Mouse (Mus musculus) myocyte (in vitro differentiated cells): Measurements from ENCODE around the gene Kri1. TPM values are rescaled to one million over a fixed set of nuclear protein-coding genes. Genes with fewer than 3 reads are reported as not detected.

Source experiments
- H3K27me3 ChIP-seq: one replicate; pipeline ENCODE4 v1.6.1; 2011; ENCODE audit not compliant: control insufficient read depth, insufficient read depth, insufficient read length
- H3K36me3 ChIP-seq: one replicate; pipeline ENCODE4 v1.6.1; 2011; ENCODE audit not compliant: control insufficient read depth, insufficient read depth
- H3K4me2 ChIP-seq: one replicate; pipeline ENCODE4 v1.6.1; 2011; ENCODE audit warnings: low read depth, control low read depth
- H3K4me3 ChIP-seq: one replicate; pipeline ENCODE4 v1.5.1; 2011; ENCODE audit warnings: mild to moderate bottlenecking, control low read depth, moderate library complexity
- H3K79me2 ChIP-seq: one replicate; pipeline ENCODE4 v1.6.1; 2011; ENCODE audit not compliant: control insufficient read depth, insufficient read depth
- H3ac ChIP-seq: one replicate; pipeline ENCODE4 v1.6.1; 2011; ENCODE audit not compliant: control insufficient read depth, insufficient read length
- CEBPB ChIP-seq: IDR thresholded peaks from 2 replicates; pipeline ENCODE4 v1.6.1; 2011; ENCODE audit warnings: mild to moderate bottlenecking, moderate library complexity; ENCODE audit not compliant: poor library complexity, insufficient read depth, severe bottlenecking
- E2F4 ChIP-seq: IDR thresholded peaks from one replicate; pipeline ENCODE4 v1.6.1; 2011; ENCODE audit warnings: mild to moderate bottlenecking, control low read depth, moderate library complexity; ENCODE audit not compliant: insufficient read depth
- MAX ChIP-seq: IDR thresholded peaks from one replicate; pipeline ENCODE4 v1.6.1; 2011; ENCODE audit warnings: low read depth, mild to moderate bottlenecking, control low read depth
- MYOD1 ChIP-seq, 3 experiments: IDR thresholded peaks; one replicate each; pipeline ENCODE4 v1.6.1; 2011; ENCODE audit warnings: control low read depth in 2 of 3, low read depth in 2 of 3, mild to moderate bottlenecking in 2 of 3, moderate library complexity in 1 of 3; ENCODE audit not compliant: insufficient read length in 2 of 3, control insufficient read depth in 1 of 3
- MYOG ChIP-seq, 3 experiments: IDR thresholded peaks; one replicate each; pipeline ENCODE4 v1.6.1; 2011; ENCODE audit warnings: control low read depth in 2 of 3, low read depth in 2 of 3, mild to moderate bottlenecking in 2 of 3; ENCODE audit not compliant: insufficient read length in 2 of 3, control insufficient read depth in 1 of 3, insufficient read depth in 1 of 3
- POLR2A ChIP-seq: IDR thresholded peaks from one replicate; pipeline ENCODE4 v1.6.1; 2011; ENCODE audit warnings: low read depth, mild to moderate bottlenecking, control low read depth, moderate library complexity; ENCODE audit not compliant: insufficient read length
- POLR2AphosphoS2 ChIP-seq: IDR thresholded peaks from one replicate; pipeline ENCODE4 v1.6.1; 2011; ENCODE audit warnings: low read depth, control low read depth; ENCODE audit not compliant: insufficient read length
- REST ChIP-seq: IDR thresholded peaks from one replicate; pipeline ENCODE4 v1.6.1; 2011; ENCODE audit warnings: mild to moderate bottlenecking, control low read depth, moderate library complexity; ENCODE audit not compliant: insufficient read depth, insufficient read length
- SRF ChIP-seq: IDR thresholded peaks from one replicate; pipeline ENCODE4 v1.6.1; 2011; ENCODE audit warnings: low read depth; ENCODE audit not compliant: control insufficient read depth, insufficient read length
- TCF12 ChIP-seq: IDR thresholded peaks from one replicate; pipeline ENCODE4 v1.6.1; 2011; ENCODE audit warnings: mild to moderate bottlenecking, control low read depth; ENCODE audit not compliant: poor library complexity, insufficient read depth, severe bottlenecking
- TCF3 ChIP-seq: IDR thresholded peaks from one replicate; pipeline ENCODE4 v1.6.1; 2011; ENCODE audit warnings: low read depth, control low read depth; ENCODE audit not compliant: insufficient read length
- USF1 ChIP-seq: IDR thresholded peaks from one replicate; pipeline ENCODE4 v1.6.1; 2011; ENCODE audit warnings: low read depth, mild to moderate bottlenecking, control low read depth, moderate library complexity
- polyA plus RNA-seq: library from polyadenylated mRNA; unstranded; fragments of >200 nt; fragmentation: generic; extraction: Trizol; gene quantifications from one replicate; pipeline ENCODE4 v1.2.1, GENCODE M21; 2012; ENCODE audit warnings: missing spikeins

The Kri1 gene
- polyA plus RNA-seq, 1 experiment = 31.4 TPM

- no peak within 1 kb of the TSS for H3K4me2 ChIP-seq
- H3K36me3 ChIP-seq = no peaks in the 10 kb centered on the region
- H3K27me3 ChIP-seq = no peaks in the 10 kb centered on the region
- H3K4me3 ChIP-seq = no peak within 1 kb of the TSS
- H3K79me2 ChIP-seq = no peaks in the 10 kb centered on the region
- no peak within 1 kb of the TSS for H3ac ChIP-seq
- TF ChIP-seq TCF12 (no peak), POLR2A (no peak), REST (no peak), MYOD1 (IDR thresholded peaks at IDR 0.05; ENCODE audit: control insufficient read depth in 1 of 3, insufficient read length in 2 of 3, low read depth in 2 of 3) (no peak)
These were observed 24.4 kb upstream of the Kri1 start, which contains the start of gene Ap1m2 for GRCm38 (mm10) chr9:21312134-21312533. Gene Ap1m2, minus strand, starts transcription at chr9:21312337.

DNA sequence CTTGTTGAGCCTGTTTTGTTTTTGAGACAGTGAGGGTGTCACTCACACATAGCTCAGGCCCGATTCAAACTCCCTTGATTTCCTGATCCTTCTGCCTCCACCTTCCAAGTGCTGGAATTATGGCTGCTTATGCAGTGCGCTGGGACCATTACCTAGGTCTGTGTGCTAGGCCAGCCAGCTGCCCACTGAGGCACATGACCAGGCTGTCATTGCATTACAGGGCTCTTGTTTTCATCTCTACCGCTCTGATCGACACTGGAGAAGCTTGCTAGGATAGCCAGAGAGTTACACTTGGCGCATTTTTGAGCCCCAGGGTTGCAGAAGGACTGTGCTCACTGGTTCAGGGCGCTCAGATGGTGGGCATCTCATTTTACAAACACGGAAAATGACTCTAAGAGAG is 23.9 kb upstream of the Kri1 start:
- H3ac ChIP-seq = no peak overlapping the region
- no peaks in the 10 kb centered on the region for H3K79me2 ChIP-seq
- no peak overlapping the region for H3K4me3 ChIP-seq
- TF ChIP-seq CEBPB (no peak), SRF (no peak), MYOD1 (IDR thresholded peaks at IDR 0.05; ENCODE audit: control insufficient read depth in 1 of 3, insufficient read length in 2 of 3, low read depth in 2 of 3) (no peak), E2F4 (no peak), REST (no peak), MYOG (IDR thresholded peaks at IDR 0.05; ENCODE audit: control insufficient read depth in 1 of 3, insufficient read depth in 1 of 3, insufficient read length in 2 of 3, low read depth in 2 of 3) (no peak), POLR2AphosphoS2 (no peak), USF1 (no peak), TCF3 (no peak), TCF12 (no peak), MAX (no peak), POLR2A (no peak)
- no peaks in the 10 kb centered on the region for H3K36me3 ChIP-seq
- H3K27me3 ChIP-seq = no peaks in the 10 kb centered on the region
- no peak overlapping the region for H3K4me2 ChIP-seq

GRCm38 (mm10) chr9:21309150-21309741 is 21.5 kb upstream of the Kri1 start:
- no peaks in the 10 kb centered on the region for H3K36me3 ChIP-seq
- TF ChIP-seq POLR2A = no peak
- no peak for TF ChIP-seq REST
- H3K4me3 ChIP-seq = no peak overlapping the region
- no peaks in the 10 kb centered on the region for H3K79me2 ChIP-seq
- H3ac ChIP-seq = no peak overlapping the region
- no peak overlapping the region for H3K4me2 ChIP-seq
- H3K27me3 ChIP-seq = no peaks in the 10 kb centered on the region

- Histone ChIP-seq H3K27me3 (no peaks in the 10 kb centered on the region), H3K79me2 (no peaks in the 10 kb centered on the region), H3K4me3 (no peak overlapping the region), H3K4me2 (no peak overlapping the region), H3K36me3 (no peaks in the 10 kb centered on the region), H3ac (no peak overlapping the region)
- no peak for TF ChIP-seq POLR2AphosphoS2
- TF ChIP-seq CEBPB = no peak
- TF ChIP-seq E2F4 = no peak
- no peak for TF ChIP-seq USF1
- no peak for TF ChIP-seq MAX
- no peak for TF ChIP-seq REST
- TF ChIP-seq MYOD1 (IDR thresholded peaks at IDR 0.05; ENCODE audit: control insufficient read depth in 1 of 3, insufficient read length in 2 of 3, low read depth in 2 of 3) = no peak
These were observed 17.3 kb upstream of the Kri1 start for GRCm38 (mm10) chr9:21305065-21305464.

GRCm38 (mm10) chr9:21299014-21299413 is 11.2 kb upstream of the Kri1 start:
- no peaks in the 10 kb centered on the region for H3K27me3 ChIP-seq
- no peaks in the 10 kb centered on the region for H3K36me3 ChIP-seq
- H3K4me3 ChIP-seq = no peak overlapping the region
- no peak overlapping the region for H3K4me2 ChIP-seq
- no peak for TF ChIP-seq REST
- TF ChIP-seq TCF3 = no peak
- TF ChIP-seq SRF = no peak
- TF ChIP-seq POLR2AphosphoS2 = no peak
- TF ChIP-seq USF1 = no peak
- TF ChIP-seq MAX = no peak
- TF ChIP-seq E2F4 = no peak
- no peak for TF ChIP-seq CEBPB
- TF ChIP-seq POLR2A = no peak
- no peak for TF ChIP-seq MYOG (IDR thresholded peaks at IDR 0.05; ENCODE audit: control insufficient read depth in 1 of 3, insufficient read depth in 1 of 3, insufficient read length in 2 of 3, low read depth in 2 of 3)
- TF ChIP-seq TCF12 = no peak
- no peak for TF ChIP-seq MYOD1 (IDR thresholded peaks at IDR 0.05; ENCODE audit: control insufficient read depth in 1 of 3, insufficient read length in 2 of 3, low read depth in 2 of 3)
- no peaks in the 10 kb centered on the region for H3K79me2 ChIP-seq
- H3ac ChIP-seq = no peak overlapping the region
